Mouse (Mus musculus) mouse embryonic stem cell (cell line): ENCODE data around the gene Dusp16.
"Not testable (repeated sequence)": the region's sequence is repeated elsewhere in the genome, so short reads cannot be mapped to it uniquely, and the experiment has no call there.

ENCODE experiments used
- in situ Hi-C, 2 experiments: fragments of 300-500 bp; cut with MboI; formaldehyde crosslinking; loops; 1 replicate in 1 of 2; 3 replicates in 1 of 2; pipeline ENCODE4 v1.14.3; 2019 to 2020; ENCODE audit warnings: low sequenced_read_pairs in 2 of 2, low pct_unique_long_range_greater_than_20kb in 1 of 2, mixed read lengths in 1 of 2; ENCODE audit not compliant: unreplicated experiment in 1 of 2

Dusp16 gene

DNA sequence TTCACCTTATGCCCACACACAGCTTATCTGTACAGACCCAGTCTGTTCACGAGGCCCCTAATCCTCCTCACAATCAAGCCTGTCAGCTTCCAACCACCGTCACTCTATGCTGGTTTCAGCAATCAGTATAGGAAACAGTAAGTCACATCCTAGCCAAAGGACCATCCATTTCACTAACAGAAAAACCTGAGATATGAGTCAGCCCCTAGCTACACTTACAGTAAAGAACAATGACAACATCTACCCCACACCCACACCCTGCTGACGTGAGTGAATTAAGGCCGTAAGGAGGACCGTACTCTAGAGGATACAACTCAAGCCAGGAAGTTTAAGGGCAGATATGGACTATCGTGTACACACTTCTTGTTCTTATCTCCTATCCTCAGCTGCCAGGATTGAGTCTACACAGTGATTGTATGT, 76.2 kb downstream of the Dusp16 start:
- in situ Hi-C loops = no loop called here

DNA sequence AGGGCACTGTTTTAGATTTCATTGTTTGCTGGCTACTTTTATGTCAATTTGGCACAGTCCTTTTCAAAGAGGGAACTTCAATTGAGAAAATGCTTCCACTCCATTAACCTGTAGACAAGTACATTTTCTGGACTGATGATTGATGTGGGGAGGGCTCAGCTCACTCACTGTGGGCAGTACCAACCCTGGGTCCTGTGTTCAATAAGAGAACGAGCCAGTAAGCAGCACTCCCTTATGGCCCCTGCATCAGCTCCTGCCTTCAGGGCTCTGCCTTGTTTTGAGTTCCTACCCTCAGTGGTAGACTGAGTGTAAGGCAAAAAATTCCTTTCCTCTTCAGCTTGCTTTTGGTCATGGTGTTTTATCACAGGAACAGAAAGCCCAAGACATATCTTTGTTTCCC, 78.5 kb downstream of the Dusp16 start:
- in situ Hi-C loops = no loop called here

DNA sequence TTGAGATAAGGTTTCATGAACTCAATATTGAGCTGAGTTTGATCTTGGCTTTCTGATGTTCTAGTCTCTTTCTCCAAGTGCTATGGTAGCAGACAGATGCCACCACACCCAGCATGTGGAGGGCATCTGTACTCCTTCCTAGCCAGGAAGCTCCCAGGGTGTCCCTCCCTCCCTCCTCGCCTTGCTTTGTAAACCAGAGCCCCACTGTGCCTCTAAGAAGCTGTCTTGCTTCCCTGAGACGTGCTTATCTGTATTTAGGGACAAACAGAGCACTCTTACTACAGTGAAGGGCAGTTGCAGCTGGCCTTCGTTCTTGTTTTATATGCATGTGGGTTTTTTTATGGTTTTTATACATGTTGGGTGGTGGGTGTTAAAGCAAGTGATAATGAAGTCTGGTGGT, 79.1 kb downstream of the Dusp16 start:
- in situ Hi-C loops = no loop called here

DNA sequence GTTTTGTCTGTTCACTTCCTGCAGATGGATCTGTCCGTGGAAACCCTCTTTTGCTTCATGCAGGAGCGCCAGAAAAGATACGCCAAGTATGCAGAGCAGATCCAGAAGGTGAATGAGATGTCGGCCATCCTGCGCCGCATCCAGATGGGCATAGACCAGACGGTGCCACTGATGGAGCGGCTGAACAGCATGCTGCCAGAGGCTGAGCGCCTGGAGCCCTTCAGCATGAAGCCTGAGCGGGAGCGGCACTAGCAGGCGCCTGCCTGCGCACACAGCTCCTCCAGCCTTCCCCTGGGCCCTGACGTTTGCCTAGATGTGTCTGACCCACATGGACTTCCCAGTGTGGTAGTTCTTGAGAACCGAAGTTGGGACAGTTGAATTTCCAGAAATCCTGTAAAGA, 82.4 kb downstream of the Dusp16 start:
- in situ Hi-C loops = no loop called here

DNA sequence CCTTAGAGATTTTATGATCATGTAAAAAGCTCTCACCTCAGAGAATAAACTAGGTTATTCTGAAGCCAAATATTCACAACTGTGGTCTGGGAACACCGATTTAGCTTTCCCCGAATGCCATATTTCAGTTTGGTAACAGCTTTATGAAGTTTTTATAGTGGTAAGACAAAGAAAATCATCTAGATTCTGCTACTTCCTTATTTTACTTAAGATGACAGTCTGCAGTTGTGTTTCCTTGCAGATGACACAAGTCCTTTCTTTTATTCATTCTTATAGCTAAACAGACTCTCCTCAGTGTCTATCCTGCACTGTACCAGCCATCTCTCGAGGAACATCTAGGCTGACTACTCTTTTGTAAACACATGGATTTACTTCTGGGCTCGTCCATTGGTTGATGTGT, 86.0 kb downstream of the Dusp16 start:
- in situ Hi-C loops = no loop called here

DNA sequence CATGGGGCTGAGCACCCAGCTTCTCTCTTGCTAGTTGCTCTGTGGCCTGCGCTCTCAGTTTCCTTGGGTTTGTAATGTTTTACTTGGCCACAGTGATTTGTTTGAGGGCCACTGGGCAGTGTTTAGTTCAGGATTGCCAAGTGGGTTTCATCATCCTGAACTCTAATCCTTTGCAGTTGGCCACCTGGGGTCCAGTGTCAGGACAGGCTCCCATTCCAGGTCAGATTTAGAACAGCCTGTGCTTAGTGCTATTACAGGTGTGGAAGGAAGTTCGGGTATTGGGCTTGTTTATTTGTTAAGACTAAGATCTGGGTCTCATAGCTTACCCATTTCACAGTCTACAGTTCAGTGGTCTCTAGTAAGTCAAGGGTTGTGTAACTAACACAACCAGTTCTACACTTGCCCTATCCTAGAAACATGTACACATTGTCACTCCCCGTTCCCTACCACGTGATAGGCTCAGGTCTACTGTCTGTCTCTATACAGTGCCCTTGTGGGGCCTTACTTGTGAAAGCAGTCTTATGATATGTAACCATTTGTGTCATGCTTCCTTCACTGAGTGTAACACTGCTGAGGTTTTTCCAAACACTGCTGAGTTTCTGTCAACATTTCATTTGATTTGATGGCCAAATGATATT, 89.3 kb downstream of the Dusp16 start:
- in situ Hi-C loops = no loop called here

DNA sequence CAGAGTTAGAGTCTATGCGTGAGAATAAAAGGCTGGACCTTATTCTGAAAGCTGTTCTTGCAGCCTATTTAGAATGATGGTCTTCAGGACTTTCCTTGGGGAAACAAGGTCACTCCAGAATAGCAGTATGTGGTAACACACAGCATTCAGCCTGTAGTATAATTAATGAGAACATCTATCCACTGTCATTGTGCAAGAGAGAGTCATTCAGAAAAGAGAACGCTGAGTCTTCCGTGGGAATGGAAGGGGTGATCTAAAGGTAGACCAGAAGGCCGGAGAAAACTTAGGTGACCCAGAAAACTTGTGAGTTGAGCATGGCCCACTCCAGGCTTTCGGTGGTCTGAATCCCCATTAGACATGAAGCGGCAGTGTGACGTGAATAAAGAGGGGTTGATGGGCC, 90.2 kb downstream of the Dusp16 start:
- in situ Hi-C loops = no loop called here

DNA sequence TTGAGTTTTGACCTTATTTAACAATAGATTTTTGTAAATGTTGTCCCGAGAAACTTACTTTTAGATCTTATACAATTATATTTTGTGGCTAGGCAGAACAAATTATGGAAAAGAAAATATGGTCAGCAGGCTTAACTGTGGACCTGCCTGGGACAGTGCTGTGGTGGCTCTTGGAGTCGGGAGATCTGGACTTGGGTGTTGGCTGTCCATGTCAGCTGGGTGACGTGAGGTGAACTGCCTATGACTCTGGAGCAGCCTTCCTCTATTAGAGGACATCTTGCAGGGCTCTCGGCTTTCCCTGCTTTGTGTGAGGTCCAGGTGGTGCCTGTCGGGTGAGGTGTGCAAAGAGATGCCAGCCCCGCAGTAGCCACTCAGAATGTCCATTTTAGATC, 91.2 kb downstream of the Dusp16 start:
- in situ Hi-C loops = no loop called here

DNA sequence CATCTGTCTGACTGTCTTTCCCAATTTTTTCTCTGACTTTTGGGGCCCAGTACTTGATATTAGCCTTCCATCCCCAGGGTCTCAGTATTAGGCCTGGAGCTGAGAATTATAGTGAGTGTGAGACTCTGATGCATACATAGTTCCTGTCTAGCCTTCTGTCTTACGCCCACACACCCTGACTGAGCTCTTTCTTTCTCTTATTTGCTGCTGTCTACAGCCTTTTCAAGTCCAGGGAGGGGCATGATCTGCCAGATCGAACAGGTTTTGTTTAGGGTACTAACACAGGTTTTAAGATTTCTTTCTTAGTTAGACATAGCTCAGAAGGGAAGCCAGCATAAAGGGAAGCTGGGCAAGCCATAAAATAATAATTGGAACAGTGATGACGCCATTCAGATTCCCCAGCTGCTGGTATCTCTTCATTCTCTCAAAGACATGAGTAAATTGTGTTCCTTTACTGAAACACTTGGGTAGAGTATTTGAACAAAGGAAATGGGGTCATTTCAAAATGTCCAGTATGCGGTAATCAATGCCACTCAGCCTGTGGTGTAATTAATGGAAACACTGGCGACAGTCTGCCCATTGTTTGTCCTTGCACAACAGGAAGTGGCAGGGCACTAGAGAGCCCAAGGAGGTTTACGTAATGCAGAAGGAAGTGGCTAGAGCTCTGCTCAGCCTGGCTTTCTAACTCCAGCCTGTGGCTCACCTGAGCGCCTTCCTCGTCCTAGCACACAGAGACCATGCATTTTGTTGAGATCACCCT, 91.8 kb downstream of the Dusp16 start:
- in situ Hi-C loops = no loop called here

DNA sequence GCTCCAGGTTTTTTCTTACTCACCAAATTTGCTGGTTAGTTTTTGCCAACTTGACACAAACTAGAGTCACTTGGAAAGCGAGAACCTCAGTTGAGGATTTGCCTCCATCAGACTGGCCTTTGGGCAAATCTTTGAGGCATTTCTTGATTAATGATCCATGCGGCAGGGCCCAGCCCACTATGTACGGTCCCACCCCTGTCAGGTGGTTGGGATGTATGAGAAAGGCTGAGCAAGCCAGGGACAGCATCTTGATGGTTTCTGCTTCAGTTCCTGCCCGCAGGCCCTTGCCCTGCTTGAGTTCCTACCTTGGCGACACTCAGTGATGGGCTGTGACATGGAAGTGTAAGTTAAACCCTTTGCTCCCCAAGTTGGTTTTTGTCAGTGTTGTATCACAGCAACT, 94.2 kb downstream of the Dusp16 start:
- in situ Hi-C loops = no loop called here

DNA sequence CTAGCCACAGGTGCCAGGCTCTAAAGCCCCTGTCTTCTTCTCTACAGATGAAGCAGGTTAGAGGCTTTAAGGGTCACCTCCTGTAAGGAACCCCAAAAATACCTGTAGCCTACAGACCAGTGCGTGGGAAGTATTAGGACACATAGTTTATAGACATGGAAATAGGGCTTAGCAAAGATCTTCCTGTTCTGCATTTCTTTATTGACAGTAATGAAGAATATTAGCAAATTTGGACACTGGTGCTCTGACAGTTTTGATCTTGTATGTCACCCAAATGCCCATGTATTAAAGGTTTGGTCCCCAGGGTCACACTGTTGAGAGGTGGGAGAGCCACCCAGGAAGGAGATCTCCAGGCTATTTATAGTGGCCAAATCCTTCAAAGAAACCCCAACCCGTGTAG, 95.9 kb downstream of the Dusp16 start:
- in situ Hi-C loops = no loop called here

DNA sequence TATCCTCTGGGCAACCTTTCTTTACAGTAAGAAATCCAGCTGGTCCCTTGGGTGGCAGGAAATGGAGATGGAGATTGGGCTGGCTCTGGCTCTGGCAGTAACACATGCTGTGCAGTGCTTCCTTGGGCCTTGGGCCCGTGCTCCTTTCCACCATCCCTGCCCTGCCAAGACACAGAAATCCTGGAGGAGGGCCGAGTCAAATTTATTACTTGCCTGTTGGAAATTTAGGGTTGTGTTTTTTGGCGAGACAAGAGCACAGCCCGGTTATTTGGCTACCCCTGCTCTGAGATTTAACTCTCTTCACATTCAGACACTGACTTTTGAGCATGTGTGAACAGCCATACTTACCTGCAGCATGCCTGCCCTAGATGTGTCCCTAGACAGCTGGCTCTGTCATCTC, 96.3 kb downstream of the Dusp16 start:
- in situ Hi-C loops = no loop called here

DNA sequence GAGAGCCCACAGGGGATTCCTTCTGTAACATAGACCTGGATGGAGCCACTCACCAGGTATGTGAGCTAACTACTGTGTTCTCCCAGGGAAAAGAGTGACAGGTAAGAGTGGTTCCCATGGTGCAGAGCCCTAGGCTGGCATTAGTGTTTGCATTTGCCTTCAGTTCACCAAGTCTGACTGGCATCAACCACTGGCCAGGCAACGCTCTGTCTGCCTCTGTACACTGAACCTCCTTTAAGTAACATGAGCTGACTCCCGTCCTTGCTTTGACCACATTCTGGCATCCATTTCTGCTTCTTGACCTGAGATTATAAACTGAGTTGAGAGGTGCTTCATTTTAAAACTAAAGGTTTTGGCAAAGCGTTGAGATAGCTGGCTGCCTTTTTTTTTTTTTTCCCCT, 96.8 kb downstream of the Dusp16 start:
- in situ Hi-C loops = no loop called here

DNA sequence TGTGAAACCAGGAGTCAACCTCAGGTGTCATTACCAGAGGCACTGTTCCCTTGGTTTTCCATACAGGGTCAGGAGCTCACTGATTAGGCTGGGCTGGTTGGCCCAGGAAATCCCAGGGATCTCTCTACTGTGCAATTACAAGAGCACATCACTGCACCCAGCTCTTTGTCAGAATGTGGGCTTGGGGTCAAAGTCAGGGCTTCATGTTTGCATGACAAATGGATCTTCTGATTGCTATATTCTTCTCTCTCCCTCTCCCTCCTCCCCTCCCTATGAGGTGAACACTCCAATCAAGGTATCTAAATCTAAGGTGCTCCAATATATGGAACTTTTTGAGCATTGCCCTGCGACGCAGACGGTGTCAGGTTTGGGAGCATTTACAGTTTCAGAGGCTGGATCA, 97.4 kb downstream of the Dusp16 start:
- in situ Hi-C loops = no loop called here

DNA sequence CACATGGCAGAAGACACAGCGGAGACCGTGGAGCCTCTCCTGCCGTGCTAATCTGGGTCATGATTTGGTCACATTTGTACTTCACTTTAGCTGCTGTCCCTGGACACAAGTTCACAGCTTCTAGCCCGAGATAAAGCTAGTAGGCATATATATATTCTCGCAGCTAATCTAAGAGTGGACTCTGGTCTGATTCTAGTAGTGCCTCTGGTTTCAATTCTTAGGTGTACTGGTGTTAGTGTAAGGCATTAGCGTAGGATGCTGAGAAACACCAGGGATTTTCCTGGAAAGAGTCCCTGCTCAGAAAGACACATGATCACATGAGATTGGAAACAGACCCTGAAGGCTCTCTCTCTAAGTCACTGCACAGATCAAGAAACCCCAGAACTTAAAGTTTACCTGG, 97.9 kb downstream of the Dusp16 start:
- in situ Hi-C loops = no loop called here

DNA sequence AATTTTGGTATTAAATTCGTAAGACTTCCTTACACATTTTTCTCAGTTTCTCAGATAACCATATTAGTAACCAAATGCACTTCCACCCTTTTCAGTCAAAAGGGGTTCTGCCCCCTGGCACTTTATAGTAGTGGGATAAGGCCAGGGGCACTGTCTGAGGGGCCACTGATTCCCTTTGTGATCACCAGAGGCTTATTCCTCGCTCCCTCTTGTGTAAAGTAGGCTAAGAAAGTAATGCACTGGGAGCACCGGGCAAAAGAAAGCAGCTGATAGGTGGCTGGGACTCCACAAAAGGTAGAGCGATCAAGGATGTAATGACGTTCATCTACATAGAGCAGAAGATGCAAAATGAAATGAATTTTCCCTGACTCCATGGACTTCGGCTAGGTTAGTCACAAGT, 106.9 kb downstream of the Dusp16 start:
- in situ Hi-C loops = no loop called here

DNA sequence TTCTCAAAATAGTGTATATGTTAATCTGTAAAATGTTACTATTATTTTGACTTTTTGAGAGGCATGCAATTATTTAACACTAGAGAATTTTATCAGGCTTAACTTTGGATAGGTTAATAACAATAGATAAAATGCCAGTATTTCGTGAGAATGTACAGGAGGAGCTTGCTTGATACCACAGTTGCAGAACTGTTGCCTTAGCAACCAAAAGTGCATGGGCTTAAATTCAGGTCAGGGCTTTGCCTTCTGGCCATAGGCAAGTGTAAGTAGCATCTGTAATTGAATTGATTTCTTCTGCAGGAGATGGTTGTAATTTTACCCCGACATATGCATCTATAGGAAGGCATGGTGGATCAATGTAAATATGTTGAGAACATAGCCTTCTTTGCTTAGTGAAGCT, 107.4 kb downstream of the Dusp16 start:
- in situ Hi-C loops = no loop called here

DNA sequence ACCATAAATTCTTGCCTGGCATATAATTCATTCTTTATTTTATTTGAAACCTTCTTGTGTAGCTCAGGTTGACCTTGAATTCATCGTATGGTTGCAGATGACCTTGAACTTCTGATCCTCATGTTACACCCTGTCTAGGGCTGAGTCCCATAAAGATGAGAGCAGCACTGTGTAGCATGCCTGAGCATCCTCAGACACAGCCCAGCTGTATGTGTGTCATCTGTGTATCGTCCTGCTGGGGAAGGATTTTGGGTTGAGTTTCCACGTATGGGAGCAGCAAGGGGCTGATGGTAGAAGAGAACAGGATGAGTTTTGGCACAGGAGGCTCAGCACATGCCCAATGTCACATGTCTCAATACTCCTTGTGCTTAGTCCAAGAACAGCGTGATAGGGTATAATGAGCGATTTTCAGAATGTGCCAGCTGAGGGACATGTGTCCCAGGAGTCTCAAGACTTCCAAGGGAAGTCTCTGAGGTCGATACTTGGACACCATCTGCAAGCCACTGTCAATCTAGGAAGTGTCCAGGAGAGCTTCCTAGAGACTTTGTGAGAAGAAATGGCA, 108.0 kb downstream of the Dusp16 start:
- in situ Hi-C loops = no loop called here

DNA sequence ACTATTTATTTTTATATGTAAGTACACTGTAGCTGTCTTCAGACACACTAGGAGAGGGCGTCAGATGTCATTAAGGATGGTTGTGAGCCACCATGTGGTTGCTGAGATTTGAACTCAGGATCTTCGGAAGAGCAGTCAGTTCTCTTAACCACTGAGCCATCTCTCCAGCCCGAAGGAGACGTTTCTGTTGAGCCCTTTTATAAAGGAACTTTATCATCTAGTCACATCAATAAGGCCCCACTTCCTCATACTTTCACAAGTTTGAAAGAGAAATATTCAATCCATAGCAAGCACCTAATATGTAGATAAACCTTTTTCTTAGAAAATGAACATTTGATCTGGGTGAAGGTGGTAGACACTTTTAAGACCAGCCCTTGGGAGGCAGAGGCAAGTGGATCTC, 113.1 kb downstream of the Dusp16 start:
- in situ Hi-C loops = not testable (repeated sequence)

DNA sequence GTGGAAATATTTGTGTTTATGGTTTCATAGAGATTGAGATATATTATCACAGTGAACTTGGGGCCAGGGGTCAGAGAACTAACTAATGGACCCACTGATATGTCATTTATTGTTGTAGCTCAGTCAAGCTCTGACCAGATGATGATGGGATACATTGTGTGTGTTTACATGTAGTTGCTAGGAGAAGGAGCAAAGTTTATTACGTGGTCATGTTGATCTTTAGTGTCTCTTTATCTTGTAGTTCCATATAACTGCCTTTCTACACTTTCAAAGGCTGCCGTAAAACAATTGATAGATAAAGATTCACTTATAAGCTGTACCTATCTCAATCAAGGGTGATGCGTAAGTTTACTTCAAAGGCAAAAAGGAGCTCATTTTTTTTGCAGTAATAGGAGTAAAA, 114.4 kb downstream of the Dusp16 start:
- in situ Hi-C loops = no loop called here
